Mouse (Mus musculus) urinary bladder, postnatal 10 days (tissue): ENCODE data around the gene Pou5f1.
"Not testable (repeated sequence)": the region's sequence is repeated elsewhere in the genome, so short reads cannot be mapped to it uniquely, and the experiment has no call there.

Source experiments
- DNase-seq: peaks from one replicate; pipeline ENCODE4 v3.0.0; 2022; ENCODE audit warnings: low spot score

The Pou5f1 gene

DNA sequence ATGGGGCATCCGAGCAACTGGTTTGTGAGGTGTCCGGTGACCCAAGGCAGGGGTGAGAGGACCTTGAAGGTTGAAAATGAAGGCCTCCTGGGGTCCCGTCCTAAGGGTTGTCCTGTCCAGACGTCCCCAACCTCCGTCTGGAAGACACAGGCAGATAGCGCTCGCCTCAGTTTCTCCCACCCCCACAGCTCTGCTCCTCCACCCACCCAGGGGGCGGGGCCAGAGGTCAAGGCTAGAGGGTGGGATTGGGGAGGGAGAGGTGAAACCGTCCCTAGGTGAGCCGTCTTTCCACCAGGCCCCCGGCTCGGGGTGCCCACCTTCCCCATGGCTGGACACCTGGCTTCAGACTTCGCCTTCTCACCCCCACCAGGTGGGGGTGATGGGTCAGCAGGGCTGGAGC is at the start of gene Pou5f1:
TSS of gene Pou5f1 (plus strand) at position 243 of the 400 bp plus-strand sequence.
- DNase-seq: no peak

GRCm38 (mm10) chr17:35458247-35458646 is 47.6 kb upstream of the Pou5f1 start:
- not testable (repeated sequence) for DNase-seq

DNA sequence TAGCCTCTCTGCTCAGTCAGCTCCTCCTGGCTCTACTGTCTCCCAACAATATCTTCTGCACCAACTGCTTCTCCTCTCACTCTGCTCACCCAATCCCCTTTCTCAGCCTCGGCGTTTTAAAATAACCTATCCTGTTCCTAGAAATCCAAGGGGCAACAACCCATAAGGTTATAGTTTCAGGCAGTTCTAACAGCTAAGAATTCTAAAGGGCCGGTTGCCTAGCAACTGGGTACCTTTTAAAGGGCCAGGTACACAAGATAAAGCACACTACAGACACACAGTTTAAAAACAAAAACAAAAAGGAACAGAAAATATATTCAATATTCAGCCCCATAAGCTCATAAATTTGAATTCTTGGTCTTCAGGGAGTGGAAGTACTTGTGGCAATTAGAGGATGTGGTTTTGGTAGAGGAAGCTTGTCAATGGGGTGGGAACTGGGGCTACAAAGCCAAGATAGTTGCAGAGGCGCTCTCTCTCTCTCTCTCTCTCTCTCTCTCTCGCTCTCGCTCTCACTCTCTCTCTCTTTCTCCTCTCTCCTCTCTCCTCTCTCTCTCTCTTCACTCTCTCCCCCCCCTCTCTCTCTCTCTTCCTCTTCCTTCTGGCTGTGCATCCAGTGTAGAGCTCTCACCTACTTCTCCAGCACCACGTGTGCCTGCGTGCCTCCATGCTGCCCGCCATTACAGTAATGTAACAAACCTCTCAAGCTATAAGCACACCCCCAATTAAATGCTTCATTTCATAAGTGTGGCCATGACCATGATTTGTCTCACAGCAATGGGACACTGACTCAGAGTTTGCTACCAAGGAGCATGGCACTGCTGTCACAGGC is 45.1 kb upstream of the Pou5f1 start:
- DNase-seq: not testable (repeated sequence)

- not testable (repeated sequence) for DNase-seq
Observed at GRCm38 (mm10) chr17:35465651-35466050, 40.2 kb upstream of the Pou5f1 start.

DNA sequence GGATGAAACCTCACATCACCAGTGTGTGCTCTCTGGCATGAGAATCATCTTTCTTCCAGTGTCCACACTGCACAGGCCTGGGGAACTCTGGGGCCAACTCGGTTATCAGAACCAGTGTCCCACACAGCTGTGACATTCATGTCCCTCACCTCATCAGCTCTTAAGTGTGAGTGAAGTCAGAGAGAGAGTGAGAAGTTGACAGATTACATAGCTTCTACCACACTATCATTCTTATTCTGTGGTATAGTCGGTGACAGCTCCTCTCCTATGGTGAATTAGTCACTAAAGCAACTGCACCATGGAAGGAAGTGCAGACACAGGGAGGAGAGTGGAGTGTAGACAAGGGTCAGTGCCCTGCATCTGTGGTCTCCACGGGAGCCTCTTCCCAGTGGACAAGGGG is 36.9 kb upstream of the Pou5f1 start:
- DNase-seq: not testable (repeated sequence)

GRCm38 (mm10) chr17:35469842-35470751 is 35.7 kb upstream of the Pou5f1 start, which contains the start of gene H2-Q10:
H2-Q10 (plus strand) TSS chr17:35470089.
- DNase-seq: no peak

DNA sequence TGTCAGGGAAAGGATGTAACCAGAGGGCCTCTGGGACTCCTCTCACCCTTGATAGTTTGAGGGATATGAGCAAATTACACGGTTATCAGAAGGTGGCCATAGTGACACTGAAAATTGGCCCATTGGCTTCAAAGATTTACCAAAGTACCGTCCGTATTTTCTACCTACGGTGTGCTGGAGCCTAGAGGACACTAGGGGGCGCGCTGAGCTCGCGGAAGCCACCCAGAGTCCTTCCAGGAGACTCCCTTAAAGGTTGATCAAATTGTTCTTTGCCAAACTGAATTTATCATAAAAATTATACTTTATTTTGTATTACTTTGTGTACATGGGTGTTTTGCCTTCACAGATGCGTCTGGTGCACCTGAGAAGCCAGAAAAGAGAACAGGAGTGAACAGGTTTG is 21.8 kb upstream of the Pou5f1 start:
- no peak for DNase-seq

GRCm38 (mm10) chr17:35485702-35486101 is 20.1 kb upstream of the Pou5f1 start:
- no peak for DNase-seq

DNA sequence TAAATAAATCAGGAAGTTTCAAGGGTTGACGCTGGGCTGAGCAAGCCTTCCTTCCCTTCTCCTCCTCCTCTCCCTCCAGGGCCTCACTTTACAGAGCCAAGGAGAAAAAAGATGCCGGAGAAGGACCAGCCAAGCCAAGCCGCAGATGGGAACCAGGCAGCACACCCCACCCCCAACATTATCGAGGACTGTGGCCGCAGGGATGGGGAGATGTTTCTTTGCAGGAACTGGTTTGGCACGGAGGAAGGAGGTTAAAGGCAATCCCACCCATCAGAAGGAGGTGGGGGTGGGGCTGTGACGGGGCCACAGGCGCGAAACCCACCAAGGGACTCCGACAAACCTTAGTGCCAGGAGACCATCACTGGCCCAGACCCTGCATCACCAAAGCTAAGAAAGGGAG is 19.1 kb upstream of the Pou5f1 start:
- DNase-seq: no peak

- DNase-seq: no peak
Observed at GRCm38 (mm10) chr17:35488041-35488440, 17.8 kb upstream of the Pou5f1 start.

DNA sequence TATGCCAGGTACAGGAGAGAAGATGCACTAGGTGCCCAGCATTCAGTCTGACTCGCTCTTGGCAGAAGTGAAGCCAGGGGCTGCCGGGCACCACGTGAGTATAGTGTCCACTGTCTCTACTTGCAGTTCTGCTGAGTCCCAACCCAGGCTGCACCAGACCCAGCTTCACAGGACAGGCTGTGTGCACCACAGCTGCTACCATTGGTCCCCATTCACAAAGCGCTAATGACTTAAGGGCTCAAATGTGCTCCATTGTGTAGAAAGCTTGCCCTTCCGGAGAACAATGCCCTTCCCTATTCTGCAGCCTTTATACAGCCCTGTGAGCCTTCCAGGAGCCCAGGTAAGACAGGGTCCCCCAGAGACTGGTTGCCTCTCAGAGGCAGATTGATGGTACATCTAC is 15.5 kb upstream of the Pou5f1 start:
- no peak for DNase-seq

DNA sequence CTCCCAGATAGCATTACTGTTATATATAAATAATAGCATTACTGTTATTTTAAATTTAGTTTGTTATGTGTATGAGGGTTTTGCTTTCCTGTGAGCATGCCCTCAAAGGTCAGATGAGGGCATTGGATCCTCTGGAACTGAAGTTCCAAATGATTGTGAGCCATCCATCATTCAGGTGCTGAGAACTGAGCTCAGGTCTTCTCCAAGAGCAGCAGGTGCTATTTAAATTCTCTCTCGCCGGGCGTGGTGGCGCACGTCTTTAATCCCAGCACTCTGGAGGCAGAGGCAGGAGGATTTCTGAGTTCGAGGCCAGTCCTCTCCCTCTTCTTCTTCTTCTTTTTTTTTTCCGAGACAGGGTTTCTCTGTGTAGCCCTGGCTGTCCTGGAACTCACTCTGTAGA is 8.7 kb upstream of the Pou5f1 start:
- DNase-seq: no peak

DNA sequence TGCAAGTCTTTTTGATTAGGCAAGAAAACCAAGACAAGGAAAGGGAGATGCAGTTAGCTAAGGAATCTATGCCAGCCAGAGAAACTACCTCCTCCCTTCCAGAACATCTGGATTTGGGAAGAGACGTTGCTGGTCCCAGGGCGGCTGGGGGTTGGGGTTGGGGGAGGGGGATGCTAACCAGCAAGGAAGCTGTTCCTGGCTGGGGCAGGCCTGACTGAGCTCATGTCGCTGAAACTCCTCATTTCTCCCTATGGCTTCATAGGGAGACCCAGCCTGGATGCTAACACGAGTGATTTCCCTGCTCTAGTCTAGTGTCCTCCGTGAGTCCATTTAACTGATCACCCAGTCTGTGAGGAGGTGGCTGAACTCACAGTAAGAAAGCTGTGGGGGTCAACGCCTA is 3.6 kb upstream of the Pou5f1 start:
- DNase-seq: no peak

DNA sequence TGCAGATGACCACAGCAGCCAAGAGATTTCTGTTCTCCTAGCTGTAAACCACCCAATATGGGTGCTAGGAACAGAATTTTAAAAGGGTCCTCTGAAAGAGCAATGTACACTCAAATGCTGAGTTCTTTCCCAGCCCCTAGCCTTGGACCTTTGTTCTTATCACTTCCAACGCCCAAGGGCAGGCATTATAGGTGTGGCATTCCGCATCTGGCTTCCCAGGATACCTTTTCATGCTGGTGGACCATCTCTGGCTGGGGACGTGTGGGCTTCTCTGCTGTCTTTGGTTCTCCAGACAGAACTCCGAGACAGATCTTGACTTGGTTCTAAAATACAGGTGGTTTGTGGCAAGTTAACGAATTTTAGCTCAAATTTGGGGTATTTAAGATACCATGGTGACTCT is 3.1 kb upstream of the Pou5f1 start:
- no peak for DNase-seq

- no peak for DNase-seq
Observed at GRCm38 (mm10) chr17:35503849-35504248, 2.0 kb upstream of the Pou5f1 start.

- DNase-seq: no peak
Observed at GRCm38 (mm10) chr17:35504628-35505481, 963 bp upstream of the Pou5f1 start.

DNA sequence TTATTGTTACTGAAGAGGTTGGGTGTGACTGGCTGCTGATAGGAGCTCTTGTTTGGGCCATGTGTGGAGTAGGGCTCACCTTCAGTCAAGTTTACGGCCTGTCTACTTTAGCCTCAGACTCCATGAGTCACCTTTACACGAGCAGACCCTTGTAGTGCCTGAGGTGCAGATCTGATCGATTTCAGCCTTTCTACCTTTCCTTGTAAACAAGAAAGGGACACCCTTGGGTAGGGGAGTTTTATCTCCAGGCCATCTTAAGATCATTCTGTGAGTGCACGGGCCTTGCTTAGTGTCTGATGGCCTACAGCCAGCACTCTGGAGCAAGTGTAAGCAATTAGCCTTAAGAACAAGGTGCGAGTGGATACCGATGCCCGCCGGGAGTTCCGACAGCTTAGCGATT is 1.1 kb downstream of the Pou5f1 start:
- DNase-seq: no peak

- no peak for DNase-seq
Observed at GRCm38 (mm10) chr17:35507556-35508260, 1.9 kb downstream of the Pou5f1 start.

DNA sequence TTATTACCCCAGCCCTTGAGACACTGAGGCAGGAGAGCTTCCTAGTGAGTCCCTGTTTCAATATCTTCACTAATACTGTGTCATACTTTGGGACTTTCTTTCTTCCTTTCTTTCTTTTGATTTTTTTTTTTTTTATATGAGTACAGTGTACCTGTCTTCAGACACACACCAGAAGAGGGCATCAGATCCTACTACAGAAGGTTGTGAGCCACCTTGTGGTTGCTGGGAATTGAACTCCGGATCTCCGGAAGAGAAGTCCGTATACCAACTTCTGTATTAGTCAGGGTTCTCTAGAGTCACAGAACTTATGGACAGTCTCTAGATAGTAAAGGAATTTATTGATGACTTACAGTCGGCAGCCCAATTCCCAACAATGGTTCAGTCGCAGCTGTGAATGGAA is 2.5 kb downstream of the Pou5f1 start:
- not testable (repeated sequence) for DNase-seq

DNA sequence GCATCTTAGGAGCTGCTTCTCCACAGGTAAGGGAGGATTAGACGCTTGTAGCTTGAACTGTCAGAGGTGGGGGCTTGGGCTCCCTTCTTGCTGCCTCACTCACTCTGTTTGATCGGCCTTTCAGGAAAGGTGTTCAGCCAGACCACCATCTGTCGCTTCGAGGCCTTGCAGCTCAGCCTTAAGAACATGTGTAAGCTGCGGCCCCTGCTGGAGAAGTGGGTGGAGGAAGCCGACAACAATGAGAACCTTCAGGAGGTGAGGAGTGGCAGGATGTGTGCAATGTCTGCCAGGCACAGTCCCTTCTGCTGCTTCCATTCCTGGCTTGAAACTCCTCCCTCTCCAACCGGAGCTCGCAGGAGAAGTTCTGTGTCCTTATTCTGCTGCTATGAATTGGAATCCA is 3.5 kb downstream of the Pou5f1 start:
- no peak for DNase-seq

DNA sequence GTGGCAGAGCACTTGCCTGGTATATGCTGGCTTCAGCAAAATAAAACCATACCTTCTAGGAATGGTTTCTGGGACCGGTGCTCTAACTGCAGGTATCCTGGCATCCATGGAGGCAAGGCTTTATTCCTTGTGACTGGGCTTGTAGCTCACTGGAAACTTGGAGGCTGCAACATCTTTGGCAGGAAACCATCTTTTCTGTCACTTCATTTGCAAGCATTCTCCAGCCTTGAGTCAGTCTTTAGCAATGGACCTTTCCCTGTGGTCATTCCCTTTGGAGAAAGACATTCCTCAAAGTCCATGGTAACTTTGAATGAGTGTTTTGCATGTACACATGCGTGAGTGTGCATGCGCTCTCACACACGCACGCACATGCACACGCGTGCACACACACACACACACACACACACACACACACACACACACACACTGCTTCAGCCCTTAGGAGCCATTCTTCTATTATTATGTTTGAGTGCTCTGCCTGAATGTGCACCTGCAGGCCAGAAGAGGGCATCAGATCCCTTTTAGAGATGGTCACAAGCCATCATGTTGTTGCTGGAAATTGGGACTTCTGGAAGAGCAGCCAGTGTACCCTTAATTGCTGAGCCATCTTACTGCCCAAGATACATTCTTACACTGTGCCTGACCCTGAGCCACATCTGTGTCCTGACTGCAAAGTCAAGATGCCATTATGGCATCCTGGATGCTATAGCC is 7.3 kb downstream of the Pou5f1 start:
- no peak for DNase-seq
